Mouse (Mus musculus) lung, postnatal 10 days (tissue): ENCODE measurements at regions not wholly inside any gene's neighbourhood (a gene's known extent, or its start where the extent isn't known, plus 50 kb on each side); places are given as distances from the start of the nearest gene placed in this dataset.
"Not testable (repeated sequence)": the region's sequence is repeated elsewhere in the genome, so short reads cannot be mapped to it uniquely, and the experiment has no call there.

Source experiments
- DNase-seq: peaks from one replicate; pipeline ENCODE4 v3.0.0; 2021

DNA sequence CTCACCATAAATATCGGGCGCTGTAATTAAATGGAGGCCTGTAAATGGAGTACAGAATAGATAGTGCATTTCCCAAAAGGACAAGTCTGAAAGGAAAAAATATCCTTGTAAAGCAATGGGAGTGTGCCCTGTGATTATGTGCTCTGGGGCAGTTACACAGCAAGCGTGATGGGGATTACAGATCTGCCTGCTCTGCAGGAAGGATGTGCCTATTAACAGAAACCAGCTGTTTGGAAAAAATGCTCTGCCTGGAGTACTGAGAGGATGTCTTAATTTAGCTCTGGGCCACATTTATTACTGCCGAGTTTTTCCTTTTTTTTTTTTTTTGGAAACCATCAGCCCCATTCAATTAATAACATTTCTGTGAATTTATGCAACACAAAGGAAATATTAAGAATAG lies 344.9 kb upstream of the Tpk1 start:
- peak; percentile 46 for DNase-seq

- not testable (repeated sequence) for DNase-seq
Observed at GRCm38 (mm10) chr6:44007196-44007595, 341.1 kb upstream of the Tpk1 start.
